In the genomic region with DNA sequence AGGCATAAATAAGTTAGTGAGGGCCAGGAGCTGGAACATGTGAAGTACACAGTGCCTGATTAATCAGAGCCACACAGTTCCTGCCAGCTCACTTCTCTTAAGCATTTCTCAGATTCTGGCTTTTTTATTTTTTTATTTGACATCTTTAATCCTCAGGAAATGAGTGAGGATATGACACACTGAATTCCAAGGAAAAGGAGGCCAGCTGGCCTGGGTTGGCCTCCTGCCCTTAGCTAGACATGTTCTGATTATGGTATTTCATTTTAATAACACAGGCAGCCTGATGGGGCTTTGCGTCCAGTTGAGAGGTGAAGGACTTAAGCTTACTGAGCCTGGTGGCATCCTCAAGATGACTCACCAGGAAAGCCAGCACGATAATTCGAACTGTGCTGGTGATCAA, we compare ENCODE assay signal across 10 mouse cellular contexts. TPM values are rescaled to one million over a fixed set of nuclear protein-coding genes. Genes with fewer than 3 reads are reported as not detected.
DNase-seq lines count a peak whose midpoint lies in the region; TF ChIP-seq lines count a peak whose summit lies in the region.
"Had no signal": no experiment of that assay in that cellular context is flagged by ENCODE, and none has a peak within 500 bp of the region (broad histone marks: within the 10 kb centered on the region; RNA-seq: fewer than 3 reads in every experiment).

No protein-coding gene starts in this region.

- H3ac ChIP-seq in myocyte (ENCODE audit: control insufficient read depth, insufficient read length), result no peak overlapping the region

- no peaks in the 10 kb centered on the region for H3K79me2 ChIP-seq in myocyte (ENCODE audit: control insufficient read depth, insufficient read depth)

- peaks cover 2% of the 10 kb centered on the region; the same call in 1 of the 2 replicates for H3K4me1 ChIP-seq in lung, adult 2 months (ENCODE audit: control insufficient read depth, insufficient read depth, low read length)
- H3K4me1 ChIP-seq: embryonic facial prominence, embryonic 13.5 days had no signal

- H3K4me3 ChIP-seq in lung, adult 2 months (replicated peaks; ENCODE audit: extremely low read depth, low read depth, low read length), result no peak overlapping the region
- no peak overlapping the region for H3K4me3 ChIP-seq in myocyte
- H3K4me3 ChIP-seq: embryonic facial prominence, embryonic 13.5 days had no signal

- no peaks in the 10 kb centered on the region for H3K36me3 ChIP-seq in myocyte (ENCODE audit: control insufficient read depth, insufficient read depth)
- H3K36me3 ChIP-seq: embryonic facial prominence, embryonic 13.5 days had no signal

- 37% methylated on average over 3 of the region's 3 CpGs for WGBS in lung, adult 2 months

- H3K27me3 ChIP-seq in myocyte (ENCODE audit: control insufficient read depth, insufficient read depth, insufficient read length), result no peaks in the 10 kb centered on the region
- H3K27me3 ChIP-seq: embryonic facial prominence, embryonic 13.5 days had no signal

- TF ChIP-seq POLR2A in lung, adult 2 months (IDR thresholded peaks at IDR 0.05; ENCODE audit: borderline replicate concordance, extremely low read depth, low read depth, low read length), result no peak
- TF ChIP-seq POLR2A in myocyte (IDR thresholded peaks at IDR 0.05; ENCODE audit: insufficient read length, low read depth), result no peak

- peak overlapping the region; percentile 61 for H3K4me2 ChIP-seq in myocyte (ENCODE audit: low read depth)
- H3K4me2 ChIP-seq: embryonic facial prominence, embryonic 13.5 days; midbrain, embryonic 11.5 days had no signal

- intact Hi-C loops in left cerebral cortex, postnatal 25 days (cut with DNase I), result no loop called here

- TF ChIP-seq CTCF in lung, adult 2 months (IDR thresholded peaks at IDR 0.05; ENCODE audit: insufficient read depth, low read length), result no peak

- DNase-seq in lung, adult 18-20 months, result peak; percentile 20 to 45
- no peak for DNase-seq in lung, adult 2 months
- peak; percentile 53 for DNase-seq in cerebellum, adult 9-10 months
- peak; percentile 71 for DNase-seq in heart, postnatal 4 days
- DNase-seq in thymus, postnatal 4 days, result no peak
- no peak for DNase-seq in left cerebral cortex, postnatal 25 days (ENCODE audit: low spot score in 2 of 2)
- DNase-seq in spleen, postnatal 14 days (ENCODE audit: low spot score in 2 of 2), result no peak

TF ChIP-seq in myocyte, 11 proteins besides CTCF, POLR2A, EP300 and RAD21:
- TF ChIP-seq MYOD1 (IDR thresholded peaks at IDR 0.05; ENCODE audit: control insufficient read depth in 1 of 3, insufficient read length in 2 of 3, low read depth in 2 of 3) (peak in 2 of 3 experiments; percentile 29 to 62), E2F4 (IDR thresholded peaks at IDR 0.05; ENCODE audit: insufficient read depth) (no peak)

RNA-seq across cellular contexts. Expression of gene Rtp1, which starts 27.6 kb away (rescaled TPM):
- not detected in 2 replicates for polyA plus RNA-seq in lung, adult 2 months (2012; rRNA removed)
- not detected for total RNA-seq in heart, postnatal 4 days (2021)
- polyA plus RNA-seq in myocyte (2012; fragmentation: generic; extraction: Trizol), result not detected
- under 1 TPM; 0.23 to 0.25 TPM for total RNA-seq in left cerebral cortex, postnatal 25 days (2021)
- polyA plus RNA-seq: midbrain, embryonic 11.5 days had no signal

Comparison
In these comparisons a context has a peak if more than half of its experiments do, and no peak if none do; other contexts are left out.
1. DNase-seq: peak in lung, adult 18-20 months (2 of 2), cerebellum, adult 9-10 months (single experiment) and heart, postnatal 4 days (single experiment); none in lung, adult 2 months (single experiment), thymus, postnatal 4 days (single experiment), left cerebral cortex, postnatal 25 days (0 of 2) and spleen, postnatal 14 days (0 of 2).